Mouse (Mus musculus): ENCODE measurements around the gene Cdyl. TPM values are rescaled to one million over a fixed set of nuclear protein-coding genes. Genes with fewer than 3 reads are reported as not detected.

Gene Cdyl
- polyA plus RNA-seq, 1 experiment from 2014 or later: 18.8 TPM

DNA sequence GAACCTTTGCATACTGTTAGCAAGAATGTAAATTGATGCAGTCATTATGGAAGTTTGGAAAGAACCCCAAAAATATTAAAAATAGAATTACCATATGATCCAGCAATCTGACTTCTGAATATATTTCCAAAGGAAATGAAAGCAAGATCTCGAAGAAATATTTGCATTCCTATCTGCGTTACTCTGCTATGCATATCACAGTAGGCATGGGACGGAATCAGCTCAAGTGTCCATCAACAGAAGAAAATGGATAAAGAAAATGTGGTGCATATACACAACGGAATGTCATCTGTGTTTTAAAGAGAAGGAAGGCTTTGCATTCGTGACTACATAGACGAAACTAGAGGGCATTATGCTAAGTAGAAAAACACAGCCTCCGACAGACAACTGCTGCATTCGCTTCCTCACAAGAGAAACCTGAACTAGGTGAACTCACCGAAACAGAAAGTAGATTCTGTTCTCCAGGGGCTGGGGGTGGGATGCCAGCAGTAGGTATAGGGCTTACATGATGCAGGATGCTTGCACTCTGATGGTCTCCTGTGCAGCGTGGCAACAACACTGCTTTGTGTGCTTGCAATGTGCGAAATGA, 9.3 kb upstream of the Cdyl start:
- no peak overlapping the region for H3K4me2 ChIP-seq (replicated peaks)
- WGBS: 80% methylated on average over 11 of the region's 11 CpGs
- no peak overlapping the region for H3K9ac ChIP-seq
- no peaks in the 10 kb centered on the region for H3K4me1 ChIP-seq
- no peak overlapping the region for H3K4me3 ChIP-seq
- H3K9me3 ChIP-seq: no peaks in the 10 kb centered on the region
- ATAC-seq (ENCODE audit: insufficient number of reproducible peaks, insufficient read depth, low FRiP score, low TSS enrichment): no peak
- H3K36me3 ChIP-seq: no peaks in the 10 kb centered on the region
- H3K27me3 ChIP-seq: no peaks in the 10 kb centered on the region
- no peak overlapping the region for H3K27ac ChIP-seq

DNA sequence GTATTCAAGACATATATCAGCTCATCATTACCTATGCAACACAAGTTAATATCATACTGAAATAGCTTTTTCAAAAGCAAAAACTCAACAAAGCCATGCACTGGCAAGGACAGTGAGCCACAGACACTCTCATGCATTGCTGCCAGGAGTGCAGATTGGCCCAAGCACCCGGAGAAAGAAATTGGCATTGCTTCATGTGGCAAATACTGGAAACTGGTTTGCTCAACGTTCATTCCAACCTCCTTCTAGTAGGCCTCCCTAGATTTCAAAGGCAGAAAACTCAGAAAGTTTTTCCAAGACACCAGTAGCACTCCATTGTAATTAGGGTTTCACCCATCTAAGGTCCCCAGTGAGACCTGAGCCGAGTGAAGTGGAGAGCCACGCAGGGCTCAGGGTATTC, 6.8 kb upstream of the Cdyl start:
- no peak for ATAC-seq (ENCODE audit: insufficient number of reproducible peaks, insufficient read depth, low FRiP score, low TSS enrichment)
- Histone ChIP-seq H3K27me3 (no peaks in the 10 kb centered on the region), H3K27ac (no peak overlapping the region), H3K4me2 (replicated peaks) (no peak overlapping the region), H3K9ac (no peak overlapping the region), H3K4me1 (no peaks in the 10 kb centered on the region), H3K36me3 (no peaks in the 10 kb centered on the region), H3K9me3 (no peaks in the 10 kb centered on the region), H3K4me3 (no peak overlapping the region)
- WGBS: 85% methylated on average over 4 of the region's 4 CpGs

DNA sequence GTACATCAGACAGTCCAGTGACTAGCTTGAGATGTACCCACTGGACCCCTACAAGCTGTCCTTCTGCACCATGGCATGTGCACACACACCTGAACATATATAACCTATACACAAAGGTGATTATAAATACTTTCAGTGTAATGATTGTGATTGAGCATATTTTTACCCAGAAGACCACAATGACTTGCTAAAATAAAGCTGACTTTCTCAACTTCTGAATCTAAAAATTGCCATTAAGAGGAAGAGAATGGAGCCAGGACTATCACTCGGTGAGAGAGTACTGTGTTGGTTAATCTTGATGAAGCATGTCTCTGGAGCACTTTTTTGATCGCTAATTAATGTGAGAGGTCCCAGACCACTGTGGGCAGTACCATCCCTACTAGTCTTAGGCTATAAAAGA, 2.8 kb upstream of the Cdyl start:
- 86% methylated on average over 2 of the region's 2 CpGs for WGBS
- H3K4me3 ChIP-seq: no peak overlapping the region
- no peak for ATAC-seq (ENCODE audit: insufficient number of reproducible peaks, insufficient read depth, low FRiP score, low TSS enrichment)
- no peaks in the 10 kb centered on the region for H3K4me1 ChIP-seq
- no peaks in the 10 kb centered on the region for H3K36me3 ChIP-seq
- H3K4me2 ChIP-seq (replicated peaks): no peak overlapping the region
- no peak overlapping the region for H3K27ac ChIP-seq
- H3K27me3 ChIP-seq: no peaks in the 10 kb centered on the region
- H3K9ac ChIP-seq: no peak overlapping the region
- H3K9me3 ChIP-seq: no peaks in the 10 kb centered on the region

DNA sequence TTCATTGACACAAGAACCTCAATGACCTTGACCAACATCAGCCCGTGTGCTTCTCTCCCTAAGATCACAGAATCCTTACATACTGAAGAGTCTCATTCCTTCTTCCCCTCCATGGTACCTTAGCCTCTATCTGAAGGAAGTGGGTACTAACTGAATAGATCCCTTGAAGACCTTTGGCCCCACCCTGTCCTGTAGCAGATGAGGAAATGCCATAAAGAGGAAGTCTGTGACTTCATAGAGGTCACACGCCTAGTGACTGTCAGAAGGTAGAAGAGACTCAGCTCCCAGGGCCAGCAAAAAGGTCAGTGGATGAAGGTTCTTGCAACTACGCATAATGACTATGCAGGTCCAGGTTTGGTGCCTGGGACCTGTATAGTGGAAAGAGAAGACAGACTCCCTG, 5.8 kb downstream of the Cdyl start:
- WGBS: 85% methylated on average over 3 of the region's 3 CpGs

DNA sequence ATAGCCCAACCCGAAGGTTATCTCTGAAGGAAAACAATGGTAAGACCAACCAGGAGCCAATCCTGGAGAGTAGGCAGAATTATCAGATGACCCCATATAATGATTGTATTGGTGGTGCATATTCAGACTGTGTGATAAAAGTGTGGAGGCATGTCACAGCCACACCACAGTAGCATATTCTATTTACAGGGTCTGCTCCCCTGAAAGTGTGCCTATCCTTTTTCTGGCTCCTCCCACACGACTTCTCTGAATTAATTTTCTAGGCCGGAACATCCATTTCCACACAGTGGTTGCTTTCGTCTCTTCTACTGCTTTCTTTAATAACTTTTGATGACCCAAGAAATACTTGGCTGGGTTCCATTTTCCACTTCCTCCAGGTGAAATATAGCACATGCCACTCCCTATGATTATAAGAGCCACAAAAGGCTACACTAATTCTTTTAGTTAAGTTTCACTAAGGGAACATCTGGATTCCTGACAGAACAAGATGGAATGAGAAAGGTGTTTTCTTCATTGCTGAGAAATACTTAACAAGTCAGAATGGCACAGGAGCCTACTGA, 10.4 kb downstream of the Cdyl start:
- H3K27ac ChIP-seq: no peak overlapping the region
- H3K9ac ChIP-seq: no peak overlapping the region
- no peaks in the 10 kb centered on the region for H3K4me1 ChIP-seq
- ATAC-seq (ENCODE audit: insufficient number of reproducible peaks, insufficient read depth, low FRiP score, low TSS enrichment): no peak
- H3K4me2 ChIP-seq (replicated peaks): no peak overlapping the region
- H3K27me3 ChIP-seq: no peaks in the 10 kb centered on the region
- WGBS: 76% methylated on average over 4 of the region's 4 CpGs
- H3K4me3 ChIP-seq: no peak overlapping the region
- no peaks in the 10 kb centered on the region for H3K9me3 ChIP-seq
- no peaks in the 10 kb centered on the region for H3K36me3 ChIP-seq

More for the DNA sequence above, 5.8 kb downstream of the Cdyl start:
- Histone ChIP-seq H3K36me3 (no peaks in the 10 kb centered on the region), H3K4me2 (replicated peaks) (no peak overlapping the region), H3K4me3 (no peak overlapping the region), H3K27me3 (no peaks in the 10 kb centered on the region), H3K4me1 (no peaks in the 10 kb centered on the region), H3K9me3 (no peaks in the 10 kb centered on the region), H3K9ac (no peak overlapping the region), H3K27ac (no peak overlapping the region)
- no peak for ATAC-seq (ENCODE audit: insufficient number of reproducible peaks, insufficient read depth, low FRiP score, low TSS enrichment)

DNA sequence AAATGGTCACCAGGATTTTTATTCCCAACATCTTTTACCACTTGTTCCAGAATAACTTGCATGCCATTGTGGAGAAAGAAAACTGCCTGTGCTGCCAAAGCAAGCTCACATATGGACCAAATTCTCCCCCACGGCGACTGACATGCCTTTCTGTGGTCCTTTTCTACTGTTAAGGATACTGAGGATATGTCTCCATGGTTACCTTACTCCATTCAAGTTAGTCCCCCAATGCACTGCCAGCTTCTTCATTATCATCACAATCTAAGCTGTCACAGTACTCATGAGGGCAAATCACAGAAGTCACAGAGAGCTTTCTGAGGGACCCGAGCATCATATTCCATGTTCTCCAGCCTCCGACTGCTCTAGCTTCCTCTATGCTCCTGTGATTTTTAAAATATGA, 11.2 kb downstream of the Cdyl start:
- Histone ChIP-seq H3K27ac (no peak overlapping the region), H3K27me3 (no peaks in the 10 kb centered on the region), H3K4me1 (no peaks in the 10 kb centered on the region), H3K9me3 (no peaks in the 10 kb centered on the region), H3K36me3 (no peaks in the 10 kb centered on the region), H3K4me2 (replicated peaks) (no peak overlapping the region), H3K4me3 (no peak overlapping the region), H3K9ac (no peak overlapping the region)
- 70% methylated on average over 4 of the region's 4 CpGs for WGBS
- ATAC-seq (ENCODE audit: insufficient number of reproducible peaks, insufficient read depth, low FRiP score, low TSS enrichment): no peak

DNA sequence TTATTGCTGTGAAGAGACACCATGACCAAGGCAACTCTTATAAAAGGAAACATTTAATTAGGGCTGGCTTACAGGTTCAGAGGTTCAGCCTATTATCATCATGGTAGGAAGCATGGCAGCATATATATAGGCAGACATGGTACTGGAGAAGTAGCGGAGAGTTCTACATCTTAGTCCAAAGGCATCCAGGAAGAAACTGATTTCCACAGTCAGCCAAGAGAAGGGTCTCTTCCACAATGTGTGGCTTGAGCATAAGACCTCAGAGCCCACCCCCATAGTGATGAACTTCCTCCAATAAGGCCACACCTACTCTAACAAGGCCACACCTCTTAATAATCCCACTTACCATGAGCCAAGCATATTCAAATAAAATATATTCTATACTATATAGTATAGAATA, 17.3 kb downstream of the Cdyl start:
- Histone ChIP-seq H3K9ac (no peak overlapping the region), H3K4me3 (no peak overlapping the region), H3K9me3 (no peaks in the 10 kb centered on the region), H3K36me3 (no peaks in the 10 kb centered on the region), H3K4me2 (replicated peaks) (no peak overlapping the region), H3K4me1 (no peaks in the 10 kb centered on the region), H3K27me3 (no peaks in the 10 kb centered on the region), H3K27ac (no peak overlapping the region)
- WGBS: 96% methylated on average over 1 of the region's 1 CpGs
- ATAC-seq (ENCODE audit: insufficient number of reproducible peaks, insufficient read depth, low FRiP score, low TSS enrichment): no peak

DNA sequence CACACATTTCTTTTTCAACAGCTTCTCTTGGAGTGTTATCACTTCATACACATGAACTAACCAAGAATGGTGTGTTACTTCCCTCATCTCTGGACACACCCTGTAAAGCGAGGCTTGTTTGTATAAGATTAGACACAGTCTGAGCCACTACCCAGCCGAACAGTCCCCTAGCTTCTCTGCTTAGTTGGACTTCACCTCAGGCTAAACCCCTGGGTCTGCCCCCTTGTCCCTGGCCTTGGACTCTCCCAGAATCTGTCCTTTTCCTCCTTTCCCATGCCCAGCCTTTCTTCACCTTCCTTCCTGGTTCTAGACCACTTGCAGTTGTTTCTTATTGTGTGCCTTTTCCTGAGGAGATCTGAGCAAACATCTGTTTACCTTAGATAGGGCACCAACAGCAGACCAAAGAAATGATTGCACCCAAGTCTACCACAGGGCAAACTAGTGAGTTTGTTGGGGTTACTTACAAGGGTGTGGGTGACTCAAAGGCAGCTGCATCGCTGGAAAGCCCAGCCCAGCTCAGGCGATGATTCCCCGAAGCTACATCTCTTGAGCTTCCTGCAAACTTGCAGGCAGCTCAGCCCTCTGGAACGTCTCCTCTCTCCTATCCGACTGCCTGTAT, 17.9 kb downstream of the Cdyl start:
- Histone ChIP-seq H3K27me3 (no peaks in the 10 kb centered on the region), H3K9ac (no peak overlapping the region), H3K27ac (no peak overlapping the region), H3K4me2 (replicated peaks) (no peak overlapping the region), H3K36me3 (no peaks in the 10 kb centered on the region), H3K4me1 (no peaks in the 10 kb centered on the region), H3K4me3 (no peak overlapping the region), H3K9me3 (no peaks in the 10 kb centered on the region)
- 64% methylated on average over 7 of the region's 7 CpGs for WGBS
- ATAC-seq (ENCODE audit: insufficient number of reproducible peaks, insufficient read depth, low FRiP score, low TSS enrichment): no peak

DNA sequence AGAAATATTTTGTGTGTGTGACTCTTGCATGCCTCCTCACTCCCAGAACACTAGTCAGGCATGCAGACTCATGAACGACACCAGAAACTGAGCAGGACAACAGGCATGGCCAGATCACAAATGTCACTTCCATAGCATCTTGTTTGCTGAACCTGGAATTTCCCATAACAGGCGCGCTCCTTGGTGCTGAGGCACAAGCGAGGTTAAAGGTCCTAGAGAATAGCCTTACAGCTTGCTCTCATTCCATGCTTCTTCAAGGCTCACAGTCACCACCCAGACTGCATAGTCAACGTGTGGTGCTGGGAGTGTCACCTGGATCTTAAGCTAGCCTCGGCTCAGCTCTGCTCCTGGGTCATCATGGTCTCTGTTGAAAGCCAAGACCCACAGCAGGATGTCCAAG, 19.1 kb downstream of the Cdyl start:
- Histone ChIP-seq H3K27ac (no peak overlapping the region), H3K36me3 (no peaks in the 10 kb centered on the region), H3K27me3 (no peaks in the 10 kb centered on the region), H3K4me1 (no peaks in the 10 kb centered on the region), H3K4me2 (replicated peaks) (no peak overlapping the region), H3K9me3 (no peaks in the 10 kb centered on the region), H3K9ac (no peak overlapping the region), H3K4me3 (no peak overlapping the region)
- no peak for ATAC-seq (ENCODE audit: insufficient number of reproducible peaks, insufficient read depth, low FRiP score, low TSS enrichment)
- 86% methylated on average over 6 of the region's 6 CpGs for WGBS

DNA sequence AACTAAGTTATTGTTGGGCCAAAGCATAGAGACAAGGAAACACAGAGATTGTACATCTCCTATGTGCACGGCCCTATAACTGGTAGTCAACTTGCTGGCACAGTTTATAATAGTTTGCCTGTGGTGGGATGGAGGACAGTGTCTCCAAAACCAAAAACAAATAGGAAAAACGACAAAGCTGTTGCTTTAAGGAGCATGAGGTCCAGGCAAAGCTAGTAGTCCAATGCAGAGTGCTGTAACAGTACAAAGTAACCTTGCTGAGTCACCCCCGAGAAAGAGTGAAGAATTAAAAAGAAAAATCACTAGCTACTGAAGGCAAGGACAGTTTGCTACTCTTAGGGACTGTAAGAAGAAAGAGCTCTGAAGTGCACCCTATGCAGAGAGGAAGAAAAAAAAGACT, 21.7 kb downstream of the Cdyl start:
- no peaks in the 10 kb centered on the region for H3K27me3 ChIP-seq
- H3K27ac ChIP-seq: no peak overlapping the region
- no peak overlapping the region for H3K9ac ChIP-seq
- no peak for ATAC-seq (ENCODE audit: insufficient number of reproducible peaks, insufficient read depth, low FRiP score, low TSS enrichment)
- no peaks in the 10 kb centered on the region for H3K36me3 ChIP-seq
- H3K4me3 ChIP-seq: no peak overlapping the region
- no peak overlapping the region for H3K4me2 ChIP-seq (replicated peaks)
- H3K9me3 ChIP-seq: no peaks in the 10 kb centered on the region
- no peaks in the 10 kb centered on the region for H3K4me1 ChIP-seq
- WGBS: 89% methylated on average over 3 of the region's 3 CpGs

DNA sequence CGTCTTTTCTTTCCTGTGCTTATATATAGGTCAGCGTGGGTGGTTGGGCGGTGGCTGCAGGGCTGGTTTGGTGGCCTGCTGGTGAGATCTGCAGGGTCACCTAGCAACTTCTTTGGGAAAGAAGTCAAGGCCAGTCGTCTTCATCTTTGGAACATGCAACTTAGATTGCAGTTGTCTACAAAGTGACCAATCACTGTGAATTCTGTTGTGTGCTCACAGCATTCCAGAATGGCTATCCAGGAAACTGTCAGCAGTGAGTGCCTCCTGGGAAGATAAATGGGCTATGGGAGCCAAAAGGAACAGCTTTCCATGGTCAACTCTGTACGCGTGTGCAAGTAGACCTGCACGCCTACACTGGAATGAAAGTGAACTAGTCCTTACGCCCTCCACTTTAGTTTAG, 26.6 kb downstream of the Cdyl start:
- no peaks in the 10 kb centered on the region for H3K27me3 ChIP-seq
- no peaks in the 10 kb centered on the region for H3K9me3 ChIP-seq
- WGBS: 84% methylated on average over 8 of the region's 8 CpGs
- no peaks in the 10 kb centered on the region for H3K4me1 ChIP-seq
- H3K36me3 ChIP-seq: no peaks in the 10 kb centered on the region
- no peak overlapping the region for H3K9ac ChIP-seq
- H3K4me2 ChIP-seq (replicated peaks): no peak overlapping the region
- no peak overlapping the region for H3K27ac ChIP-seq
- ATAC-seq (ENCODE audit: insufficient number of reproducible peaks, insufficient read depth, low FRiP score, low TSS enrichment): no peak
- H3K4me3 ChIP-seq: no peak overlapping the region

DNA sequence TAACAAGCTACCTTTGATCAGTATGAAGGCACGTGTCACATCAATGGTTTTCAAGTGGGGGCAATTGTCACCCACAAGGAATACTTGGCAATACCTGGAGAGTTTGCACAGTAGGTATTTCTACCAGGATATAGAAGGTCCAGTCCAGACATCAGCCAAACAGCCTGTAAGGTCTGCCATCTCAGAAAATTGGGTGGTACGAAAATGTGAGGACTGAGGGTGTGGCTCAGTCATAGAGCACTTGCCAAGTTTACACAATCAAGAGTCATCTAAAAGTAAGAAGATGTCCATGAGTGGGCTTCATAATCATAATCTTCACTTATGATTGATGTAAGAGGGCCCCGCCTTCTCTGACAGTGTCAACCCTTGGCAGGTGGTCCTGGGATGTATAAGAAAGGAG, 29.9 kb downstream of the Cdyl start:
- H3K9ac ChIP-seq: no peak overlapping the region
- ATAC-seq (ENCODE audit: insufficient number of reproducible peaks, insufficient read depth, low FRiP score, low TSS enrichment): no peak

More for the DNA sequence above, 29.9 kb downstream of the Cdyl start:
- Histone ChIP-seq H3K4me3 (no peak overlapping the region), H3K4me1 (no peaks in the 10 kb centered on the region), H3K27ac (no peak overlapping the region), H3K4me2 (replicated peaks) (no peak overlapping the region), H3K27me3 (no peaks in the 10 kb centered on the region), H3K36me3 (no peaks in the 10 kb centered on the region), H3K9me3 (no peaks in the 10 kb centered on the region)
- 86% methylated on average over 3 of the region's 3 CpGs for WGBS
